In genomic region chr4:100927059-100927458, GRCm38 (mm10) we compare ENCODE assay signal across 29 mouse cellular contexts.
A peak's percentile ranks its signal among the peaks of the same experiment; 100 is the strongest.
DNase-seq lines count a peak whose midpoint lies in the region; ATAC-seq lines count a peak whose summit lies in the region.
"Had no signal": no experiment of that assay in that cellular context is flagged by ENCODE, and none has a peak within 500 bp of the region (broad histone marks: within the 10 kb centered on the region; RNA-seq: fewer than 3 reads in every experiment).

No protein-coding gene starts in this region.

- H3K4me3 ChIP-seq in embryonic facial prominence, embryonic 11.5 days (ENCODE audit: low read depth, low read length) = no peak overlapping the region
- H3K4me3 ChIP-seq in embryonic facial prominence, embryonic 10.5 days = no peak overlapping the region
- no peak overlapping the region for H3K4me3 ChIP-seq in embryonic facial prominence, embryonic 14.5 days (ENCODE audit: low read depth, low read length)
- H3K4me3 ChIP-seq in limb, embryonic 12.5 days (replicated peaks) = no peak overlapping the region
- H3K4me3 ChIP-seq in forebrain, embryonic 11.5 days (ENCODE audit: low read depth, low read length) = no peak overlapping the region
- H3K4me3 ChIP-seq: forebrain, embryonic 15.5 days; gastrocnemius, adult 2 months; hindbrain, embryonic 10.5 days; hindbrain, embryonic 15.5 days; liver, embryonic 12.5 days; megakaryocyte, embryonic 14.5 days; midbrain, embryonic 12.5 days; myocyte; neural tube, embryonic 12.5 days had no signal

- peaks cover 3% of the 10 kb centered on the region for H3K4me1 ChIP-seq in embryonic facial prominence, embryonic 11.5 days (ENCODE audit: control insufficient read depth, insufficient read depth, low read length)
- H3K4me1 ChIP-seq in embryonic facial prominence, embryonic 10.5 days = peaks cover 37% of the 10 kb centered on the region
- peaks cover 36% of the 10 kb centered on the region for H3K4me1 ChIP-seq in embryonic facial prominence, embryonic 14.5 days (ENCODE audit: control insufficient read depth, insufficient read depth, low read length)
- peaks cover 48% of the 10 kb centered on the region for H3K4me1 ChIP-seq in limb, embryonic 12.5 days (replicated peaks)
- no peaks in the 10 kb centered on the region for H3K4me1 ChIP-seq in forebrain, embryonic 11.5 days (replicated peaks; ENCODE audit: control insufficient read depth, insufficient read depth, low read length)
- H3K4me1 ChIP-seq: forebrain, embryonic 15.5 days; hindbrain, embryonic 15.5 days; liver, embryonic 12.5 days; megakaryocyte, embryonic 14.5 days; midbrain, embryonic 12.5 days had no signal

- WGBS in embryonic facial prominence, embryonic 11.5 days = 38% methylated on average over 2 of the region's 2 CpGs
- WGBS in embryonic facial prominence, embryonic 10.5 days = 38% methylated on average over 2 of the region's 2 CpGs
- 34% methylated on average over 2 of the region's 2 CpGs for WGBS in embryonic facial prominence, embryonic 14.5 days
- WGBS in limb, embryonic 12.5 days = 14% methylated on average over 2 of the region's 2 CpGs
- WGBS in forebrain, embryonic 11.5 days = 83% methylated on average over 2 of the region's 2 CpGs

- no peak overlapping the region for H3K9ac ChIP-seq in embryonic facial prominence, embryonic 11.5 days (replicated peaks; ENCODE audit: low read length)
- no peak overlapping the region for H3K9ac ChIP-seq in embryonic facial prominence, embryonic 14.5 days (ENCODE audit: low read depth, low read length)
- H3K9ac ChIP-seq in limb, embryonic 12.5 days (replicated peaks) = no peak overlapping the region
- H3K9ac ChIP-seq in forebrain, embryonic 11.5 days (ENCODE audit: low read length) = no peak overlapping the region
- H3K9ac ChIP-seq: forebrain, embryonic 15.5 days; hindbrain, embryonic 15.5 days; liver, embryonic 12.5 days; liver, postnatal 0 days; midbrain, embryonic 12.5 days; neural tube, embryonic 12.5 days had no signal

- peak; percentile 55 for DNase-seq in embryonic facial prominence, embryonic 11.5 days (ENCODE audit: low spot score)
- no peak for DNase-seq in embryonic facial prominence, embryonic 10.5 days (ENCODE audit: low spot score)
- peak; percentile 43 for DNase-seq in embryo, embryonic 10.5 days (ENCODE audit: low spot score)
- DNase-seq in embryonic facial prominence, embryonic 14.5 days (ENCODE audit: low spot score) = peak; percentile 35
- DNase-seq in forebrain, embryonic 11.5 days (ENCODE audit: low spot score) = no peak
- DNase-seq in Muller cell, postnatal 12 days (ENCODE audit: inconsistent ontology term) = no peak
- DNase-seq: adrenal gland, postnatal 10 days; cerebellum, adult 9-11 months; gastrocnemius, adult 2 months; heart, postnatal 14 days; kidney, adult 18-20 months; kidney, postnatal 10 days; left cerebral cortex, postnatal 4 days; liver, postnatal 0 days; lung, postnatal 36 days; right cerebral cortex, adult 18-20 months; right cerebral cortex, postnatal 4 days had no signal

- H3K9me3 ChIP-seq in embryonic facial prominence, embryonic 11.5 days (replicated peaks; ENCODE audit: control insufficient read depth, low read length) = no peaks in the 10 kb centered on the region
- no peaks in the 10 kb centered on the region for H3K9me3 ChIP-seq in embryonic facial prominence, embryonic 10.5 days
- no peaks in the 10 kb centered on the region for H3K9me3 ChIP-seq in embryonic facial prominence, embryonic 14.5 days (ENCODE audit: control insufficient read depth, low read length)
- no peaks in the 10 kb centered on the region for H3K9me3 ChIP-seq in limb, embryonic 12.5 days
- H3K9me3 ChIP-seq in forebrain, embryonic 11.5 days (ENCODE audit: control insufficient read depth, low read length) = no peaks in the 10 kb centered on the region
- H3K9me3 ChIP-seq: forebrain, embryonic 15.5 days; G1E; hindbrain, embryonic 10.5 days; hindbrain, embryonic 15.5 days; liver, embryonic 12.5 days; megakaryocyte, embryonic 14.5 days; midbrain, embryonic 12.5 days; neural tube, embryonic 12.5 days had no signal

- ATAC-seq in embryonic facial prominence, embryonic 11.5 days (replicated peaks; ENCODE audit: insufficient number of reproducible peaks, low FRiP score, low TSS enrichment, low read depth) = no peak
- ATAC-seq in embryonic facial prominence, embryonic 14.5 days (ENCODE audit: low read depth) = no peak
- no peak for ATAC-seq in limb, embryonic 12.5 days (ENCODE audit: insufficient number of reproducible peaks, insufficient read depth, low FRiP score, low TSS enrichment, low read depth)
- no peak for ATAC-seq in megakaryocyte, adult 5-6 weeks (ENCODE audit: poor library complexity, severe bottlenecking)
- no peak for ATAC-seq in forebrain, embryonic 11.5 days (replicated peaks; ENCODE audit: low FRiP score)
- ATAC-seq: forebrain, embryonic 15.5 days; liver, embryonic 12.5 days; liver, postnatal 0 days; Patski had no signal

- H3K36me3 ChIP-seq in embryonic facial prominence, embryonic 11.5 days (replicated peaks; ENCODE audit: control insufficient read depth, insufficient read depth, low read depth, low read length) = no peaks in the 10 kb centered on the region
- peaks cover 15% of the 10 kb centered on the region for H3K36me3 ChIP-seq in embryonic facial prominence, embryonic 10.5 days (replicated peaks)
- peaks cover 8% of the 10 kb centered on the region for H3K36me3 ChIP-seq in embryonic facial prominence, embryonic 14.5 days (ENCODE audit: control insufficient read depth, insufficient read depth, low read length)
- peaks cover 13% of the 10 kb centered on the region for H3K36me3 ChIP-seq in limb, embryonic 12.5 days
- H3K36me3 ChIP-seq in forebrain, embryonic 11.5 days (ENCODE audit: control insufficient read depth, insufficient read depth, low read length) = no peaks in the 10 kb centered on the region
- H3K36me3 ChIP-seq: forebrain, embryonic 15.5 days; G1E; hindbrain, embryonic 15.5 days; liver, embryonic 12.5 days had no signal

- H3K27ac ChIP-seq in embryonic facial prominence, embryonic 11.5 days (replicated peaks; ENCODE audit: low read depth, low read length) = no peak overlapping the region; the same call in 1 of the 2 replicates
- H3K27ac ChIP-seq in embryonic facial prominence, embryonic 10.5 days (replicated peaks) = no peak overlapping the region
- H3K27ac ChIP-seq in embryonic facial prominence, embryonic 14.5 days (replicated peaks; ENCODE audit: low read depth, low read length) = peak overlapping the region; percentile 17
- H3K27ac ChIP-seq in limb, embryonic 12.5 days = peak overlapping the region; percentile 56
- no peak overlapping the region for H3K27ac ChIP-seq in forebrain, embryonic 11.5 days (ENCODE audit: low read depth, low read length)
- H3K27ac ChIP-seq: forebrain, embryonic 15.5 days; gastrocnemius, adult 2 months; hindbrain, embryonic 10.5 days; hindbrain, embryonic 15.5 days; liver, embryonic 12.5 days; midbrain, embryonic 12.5 days; neural tube, embryonic 12.5 days had no signal

- no peak overlapping the region for H3K4me2 ChIP-seq in embryonic facial prominence, embryonic 11.5 days (ENCODE audit: low read depth, low read length)
- H3K4me2 ChIP-seq in embryonic facial prominence, embryonic 14.5 days (ENCODE audit: low read depth, low read length) = no peak overlapping the region
- no peak overlapping the region for H3K4me2 ChIP-seq in limb, embryonic 12.5 days
- no peak overlapping the region for H3K4me2 ChIP-seq in forebrain, embryonic 11.5 days (ENCODE audit: low read depth, low read length, severe bottlenecking)
- H3K4me2 ChIP-seq: forebrain, embryonic 15.5 days; hindbrain, embryonic 15.5 days; liver, embryonic 12.5 days; midbrain, embryonic 12.5 days; neural tube, embryonic 12.5 days had no signal

- no peaks in the 10 kb centered on the region for H3K27me3 ChIP-seq in embryonic facial prominence, embryonic 11.5 days (ENCODE audit: control insufficient read depth, insufficient read depth, low read length)
- H3K27me3 ChIP-seq in embryonic facial prominence, embryonic 10.5 days (replicated peaks; ENCODE audit: low read depth, poor library complexity, severe bottlenecking) = no peaks in the 10 kb centered on the region
- H3K27me3 ChIP-seq in embryonic facial prominence, embryonic 14.5 days (replicated peaks; ENCODE audit: control insufficient read depth, insufficient read depth, low read length) = no peaks in the 10 kb centered on the region
- no peaks in the 10 kb centered on the region for H3K27me3 ChIP-seq in limb, embryonic 12.5 days
- H3K27me3 ChIP-seq in forebrain, embryonic 11.5 days (ENCODE audit: control insufficient read depth, insufficient read depth, low read length) = no peaks in the 10 kb centered on the region
- H3K27me3 ChIP-seq: forebrain, embryonic 15.5 days; hindbrain, embryonic 15.5 days; liver, embryonic 12.5 days; megakaryocyte, embryonic 14.5 days; midbrain, embryonic 12.5 days; neural tube, embryonic 12.5 days; Patski had no signal

Comparison
In these comparisons a context has a peak if more than half of its experiments do, and no peak if none do; other contexts are left out.
1. DNase-seq: peak in embryonic facial prominence, embryonic 11.5 days (single experiment), embryo, embryonic 10.5 days (single experiment) and embryonic facial prominence, embryonic 14.5 days (single experiment); none in embryonic facial prominence, embryonic 10.5 days (single experiment), forebrain, embryonic 11.5 days (single experiment) and Muller cell, postnatal 12 days (single experiment).
2. H3K27ac ChIP-seq: peak in embryonic facial prominence, embryonic 14.5 days (single experiment) and limb, embryonic 12.5 days (single experiment); none in embryonic facial prominence, embryonic 11.5 days (single experiment), embryonic facial prominence, embryonic 10.5 days (single experiment) and forebrain, embryonic 11.5 days (single experiment).